19 mouse cellular contexts compared by ENCODE assay signal in genomic region chr12:79241985-79242384, GRCm38 (mm10).
"Had no signal": no experiment of that assay in that cellular context is flagged by ENCODE, and none has a peak within 500 bp of the region (broad histone marks: within the 10 kb centered on the region; RNA-seq: fewer than 3 reads in every experiment).

No protein-coding gene starts in this region.

- H3K27ac ChIP-seq: midbrain, embryonic 10.5 days; midbrain, embryonic 12.5 days; neural tube, embryonic 13.5 days; neural tube, embryonic 15.5 days had no signal

- DNase-seq: lung, adult 18-20 months; lung, embryonic 14.5 days; lung, postnatal 10 days; lung, postnatal 4 days; midbrain, embryonic 14.5 days; retina, postnatal 1 day; right cerebral cortex, adult 18-20 months; right cerebral cortex, postnatal 25 days; right cerebral cortex, postnatal 4 days; spleen, adult 18-20 months; thymus, adult 18-20 months; thymus, postnatal 14 days; thymus, postnatal 36 days had no signal

- H3K4me2 ChIP-seq: lung, embryonic 14.5 days; midbrain, embryonic 12.5 days; neural tube, embryonic 13.5 days; neural tube, embryonic 15.5 days had no signal

- H3K27me3 ChIP-seq: midbrain, embryonic 12.5 days; neural tube, embryonic 13.5 days; neural tube, embryonic 15.5 days had no signal

- H3K4me1 ChIP-seq: midbrain, embryonic 10.5 days; midbrain, embryonic 12.5 days; neural tube, embryonic 13.5 days; neural tube, embryonic 15.5 days had no signal

- H3K9ac ChIP-seq: lung, embryonic 14.5 days; midbrain, embryonic 12.5 days; neural tube, embryonic 13.5 days; neural tube, embryonic 15.5 days had no signal

- H3K9me3 ChIP-seq: midbrain, embryonic 10.5 days; midbrain, embryonic 12.5 days; neural tube, embryonic 13.5 days; neural tube, embryonic 15.5 days had no signal

- ATAC-seq: midbrain, embryonic 16.5 days had no signal

- H3K4me3 ChIP-seq: midbrain, embryonic 10.5 days; midbrain, embryonic 12.5 days; myocyte; neural tube, embryonic 13.5 days; neural tube, embryonic 15.5 days had no signal
